Mouse (Mus musculus) bone marrow, adult 2 months (tissue): ENCODE results near the gene Nup160. TPM values are rescaled to one million over a fixed set of nuclear protein-coding genes. Genes with fewer than 3 reads are reported as not detected.

Source experiments
- H3K27ac ChIP-seq: fragments of 200-500 bp; 2 replicates; pipeline ENCODE4 v1.5.1; 2012; ENCODE audit warnings: low read depth, mild to moderate bottlenecking, control low read depth, inconsistent platforms, low read length; ENCODE audit not compliant: control insufficient read depth, poor library complexity, insufficient read depth
- H3K4me1 ChIP-seq: fragments of 200-500 bp; 2 replicates; pipeline ENCODE4 v1.6.1; 2011; ENCODE audit warnings: low read length; ENCODE audit not compliant: control insufficient read depth, insufficient read depth
- H3K4me3 ChIP-seq: fragments of 200-500 bp; replicated peaks from 2 replicates; pipeline ENCODE3; 2011; ENCODE audit warnings: mild to moderate bottlenecking, low read depth, low read length, control low read depth; ENCODE audit not compliant: control insufficient read depth
- CTCF ChIP-seq: fragments of 200-500 bp; IDR thresholded peaks from 2 replicates; pipeline ENCODE4 v1.5.1; 2011; ENCODE audit warnings: low read length, control low read depth; ENCODE audit not compliant: control insufficient read depth, insufficient read depth
- POLR2A ChIP-seq: fragments of 200-500 bp; IDR thresholded peaks from 2 replicates; pipeline ENCODE4 v1.6.1; 2011; ENCODE audit warnings: low read depth, mild to moderate bottlenecking, control low read depth, low read length, borderline replicate concordance; ENCODE audit not compliant: control insufficient read depth
- WGBS: fragments of 180-500 bp; shearing (Covaris S2); methylation state at CpG from one replicate; pipeline ENCODE4 v1.1.7; 2018; 5-methylcytosine and 5-hydroxymethylcytosine counted together
- polyA plus RNA-seq: library from polyadenylated mRNA; stranded (reverse); fragments of >200 nt; gene quantifications from 2 replicates; pipeline ENCODE4 v1.2.4, GENCODE M21; 2011; ENCODE audit warnings: low replicate concordance; ENCODE audit not compliant: missing spikeins, insufficient read depth, insufficient read length

The Nup160 gene
- polyA plus RNA-seq, 1 experiment = 12.9 TPM

DNA sequence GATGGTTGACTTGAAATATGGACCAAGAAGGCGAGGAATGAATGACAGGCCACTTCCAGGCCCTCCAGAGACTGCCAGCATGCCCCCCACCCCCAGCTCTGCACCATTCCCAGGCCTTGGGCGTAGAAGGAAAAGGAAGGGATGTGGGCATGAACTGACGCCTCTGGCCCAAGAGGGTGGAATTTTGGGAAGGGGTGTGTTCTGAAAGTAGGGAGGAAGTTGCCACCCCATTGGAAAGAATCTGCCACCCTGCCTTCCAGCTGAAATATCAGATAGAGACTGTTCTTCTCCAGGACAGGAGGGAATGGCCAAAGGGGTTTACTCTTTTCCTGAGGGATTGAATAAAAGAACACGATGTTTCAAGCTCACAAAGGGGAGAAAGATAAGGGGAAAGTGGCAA is 18.4 kb upstream of the Nup160 start:
- WGBS = 71% methylated on average over 4 of the region's 4 CpGs
- no peak for TF ChIP-seq POLR2A
- no peak for TF ChIP-seq CTCF
- Histone ChIP-seq H3K4me3 (no peak overlapping the region), H3K4me1 (peaks cover 11% of the 10 kb centered on the region), H3K27ac (no peak overlapping the region)

DNA sequence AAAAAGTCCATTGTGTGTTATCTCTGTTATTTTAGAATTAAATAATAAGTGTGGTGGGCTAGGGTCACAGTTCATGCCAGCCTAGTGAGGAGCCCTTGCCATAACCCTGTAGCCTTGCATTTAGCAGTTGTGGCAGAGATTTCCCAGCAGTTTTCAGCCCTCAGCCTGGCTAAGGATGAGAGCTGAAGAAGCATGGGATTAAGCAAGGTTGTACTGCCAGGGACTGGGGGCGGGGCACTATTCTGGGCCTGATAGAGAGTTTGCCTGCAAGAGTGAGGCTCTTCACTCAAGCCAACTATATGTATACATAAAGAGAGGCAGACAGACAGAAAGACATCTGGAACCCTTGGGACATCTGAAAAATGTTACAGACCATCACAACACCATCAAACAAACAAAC is 18.0 kb upstream of the Nup160 start:
- 73% methylated on average over 1 of the region's 1 CpGs for WGBS
- H3K4me3 ChIP-seq = no peak overlapping the region
- H3K27ac ChIP-seq = no peak overlapping the region
- H3K4me1 ChIP-seq = peaks cover 11% of the 10 kb centered on the region
- no peak for TF ChIP-seq POLR2A
- TF ChIP-seq CTCF = no peak

DNA sequence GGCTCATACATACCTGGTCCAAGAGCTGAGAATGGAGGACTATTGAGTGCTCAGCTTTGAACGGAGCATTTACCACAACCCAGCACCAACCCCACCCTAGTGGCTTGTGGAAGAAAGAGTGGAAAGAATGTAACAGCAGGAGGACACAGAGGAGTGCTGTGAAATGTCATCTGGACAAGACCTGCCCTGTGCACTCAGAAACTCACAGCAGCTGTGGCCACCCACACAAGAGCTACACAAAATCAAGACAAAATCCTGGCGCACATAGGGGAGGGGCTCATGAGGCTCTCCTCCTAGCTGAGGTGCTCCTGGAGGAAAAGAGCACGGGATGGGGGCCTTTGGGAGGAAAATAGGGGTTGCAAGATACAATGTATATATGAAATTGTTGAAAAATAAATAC is 17.4 kb upstream of the Nup160 start:
- H3K27ac ChIP-seq = no peak overlapping the region
- WGBS = 83% methylated on average over 3 of the region's 3 CpGs

DNA sequence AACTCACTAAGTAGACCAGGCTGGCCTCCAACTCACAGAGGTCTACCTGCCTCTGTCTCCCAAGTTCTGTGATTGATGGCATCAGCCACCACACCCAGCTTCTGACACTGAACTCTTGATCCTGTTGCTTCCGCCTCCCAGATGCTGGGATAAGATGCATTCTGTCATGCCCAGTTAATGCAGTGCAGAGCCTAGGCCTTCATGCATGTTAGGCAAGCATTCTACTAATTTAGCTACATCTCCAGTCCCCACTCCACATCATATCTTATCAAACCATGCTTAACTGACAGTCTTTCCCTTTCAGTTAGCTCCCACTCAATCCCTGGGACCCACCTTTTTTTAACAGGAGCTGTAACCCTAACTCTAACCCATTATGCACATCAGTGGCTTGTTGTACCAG is 16.1 kb upstream of the Nup160 start:
- H3K4me1 ChIP-seq = peaks cover 8% of the 10 kb centered on the region
- no peak overlapping the region for H3K4me3 ChIP-seq
- WGBS = 78% methylated on average over 1 of the region's 1 CpGs
- TF ChIP-seq POLR2A = no peak
- no peak for TF ChIP-seq CTCF
- H3K27ac ChIP-seq = peak overlapping the region; percentile 13; the same call in 1 of the 2 replicates

More for the DNA sequence above, 17.4 kb upstream of the Nup160 start:
- Histone ChIP-seq H3K4me1 (peaks cover 11% of the 10 kb centered on the region), H3K4me3 (no peak overlapping the region)
- no peak for TF ChIP-seq POLR2A
- no peak for TF ChIP-seq CTCF

DNA sequence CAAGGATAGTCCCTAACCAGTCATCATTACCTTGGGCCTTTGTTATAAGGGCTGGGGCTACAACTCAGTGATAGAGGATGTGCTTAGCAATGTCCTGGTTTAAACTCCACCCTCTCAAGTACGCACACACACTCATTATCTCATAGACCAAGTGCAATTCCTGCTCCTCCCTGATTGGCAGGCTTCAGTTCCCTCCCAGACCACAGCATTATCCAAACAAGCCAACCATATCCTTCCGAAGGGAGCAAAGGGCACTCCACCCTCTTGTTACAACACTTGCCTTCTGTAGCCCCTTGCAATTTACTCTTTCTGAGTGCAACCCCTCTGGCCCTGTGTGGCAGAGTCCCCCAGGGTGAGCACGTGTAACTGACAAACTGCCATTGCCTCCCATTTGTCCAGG is 15.6 kb upstream of the Nup160 start:
- no peak overlapping the region for H3K4me3 ChIP-seq
- peak overlapping the region; percentile 59; the same call in 1 of the 2 replicates for H3K27ac ChIP-seq
- 18% methylated on average over 3 of the region's 3 CpGs for WGBS
- no peak for TF ChIP-seq CTCF
- TF ChIP-seq POLR2A = no peak
- H3K4me1 ChIP-seq = peaks cover 8% of the 10 kb centered on the region

DNA sequence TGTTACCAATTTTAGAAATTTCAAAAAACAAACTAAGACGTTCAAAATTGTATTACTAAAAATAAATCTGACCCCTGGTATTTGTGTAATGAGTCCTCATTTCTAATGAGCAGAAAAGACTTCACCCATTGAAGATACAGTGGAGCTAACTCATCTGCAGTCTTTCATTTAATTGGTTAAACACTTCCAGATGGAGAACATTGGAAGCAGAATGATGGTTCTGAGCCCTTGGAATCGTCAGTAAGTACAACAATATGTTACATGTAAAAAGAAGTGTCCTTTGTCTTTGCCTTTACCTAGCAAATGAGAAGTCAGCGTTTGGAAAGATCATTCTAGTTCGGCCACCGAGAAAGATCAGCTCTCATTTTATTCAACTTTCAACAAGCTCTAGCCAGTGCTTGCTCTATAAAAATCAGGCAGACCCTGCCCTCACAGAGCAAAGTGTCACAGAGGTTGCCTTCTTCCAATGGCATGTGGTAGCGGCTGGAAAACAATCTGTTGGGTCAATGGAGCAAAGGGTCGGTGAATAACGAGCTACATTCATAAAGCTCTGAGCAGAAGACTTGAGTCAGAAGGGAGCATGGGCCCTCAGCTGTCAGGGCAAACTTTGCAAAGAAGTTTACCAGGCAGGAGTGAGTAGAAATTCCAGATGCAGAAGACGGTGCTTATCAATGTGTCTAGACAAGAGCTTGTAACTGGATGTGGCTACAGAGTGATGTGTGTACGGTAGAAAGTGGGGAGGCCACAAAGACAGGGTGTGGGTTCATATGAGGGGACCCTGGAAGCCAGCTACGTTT is 10.2 kb upstream of the Nup160 start:
- Histone ChIP-seq H3K27ac (peak overlapping the region; percentile 58; the same call in 1 of the 2 replicates), H3K4me3 (no peak overlapping the region), H3K4me1 (peaks cover 8% of the 10 kb centered on the region)
- 64% methylated on average over 11 of the region's 11 CpGs for WGBS
- no peak for TF ChIP-seq POLR2A

DNA sequence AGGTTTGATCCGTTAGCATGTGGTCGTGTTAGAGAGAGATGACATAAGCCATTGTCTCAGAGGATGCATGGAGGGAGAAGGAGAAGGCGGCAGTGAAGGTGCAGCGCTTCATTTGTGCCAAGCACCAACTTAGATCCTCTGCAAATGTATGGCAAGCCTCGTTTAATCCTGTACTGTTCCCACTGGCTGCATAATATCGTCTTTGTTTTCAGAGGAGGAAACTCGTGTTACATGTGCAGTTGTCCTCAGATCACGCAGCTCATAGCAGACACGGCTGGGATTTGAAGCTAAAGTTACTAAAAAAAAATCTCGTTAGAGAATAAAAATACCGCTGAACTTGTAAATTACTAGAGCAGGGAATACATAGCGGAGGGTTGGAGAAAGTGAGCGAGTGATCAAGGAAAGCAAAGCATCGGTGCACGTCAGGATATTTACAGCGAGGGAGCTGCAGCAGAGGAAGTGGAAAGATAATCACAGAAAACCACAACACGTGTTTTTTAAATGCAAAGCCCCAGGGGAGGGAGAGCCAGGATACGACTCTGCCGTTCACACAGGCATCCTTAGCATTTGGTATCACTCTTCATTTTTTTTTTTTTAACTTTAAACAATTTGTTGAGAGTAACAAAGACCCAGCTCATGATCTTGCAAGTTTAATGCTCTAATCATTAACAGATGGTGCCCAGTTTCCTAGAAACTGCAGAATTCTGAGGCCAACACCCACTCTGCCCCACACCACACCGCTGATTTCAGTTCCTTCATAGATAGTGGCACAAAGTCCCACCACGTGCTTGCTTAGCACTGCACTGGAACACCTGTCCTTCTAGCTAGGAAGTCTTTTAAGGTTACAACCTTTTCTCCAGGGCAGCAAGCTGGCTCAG is 9.4 kb upstream of the Nup160 start:
- no peak for TF ChIP-seq CTCF
- no peak for TF ChIP-seq POLR2A
- WGBS = 12% methylated on average over 21 of the region's 21 CpGs
- Histone ChIP-seq H3K4me1 (peaks cover 8% of the 10 kb centered on the region), H3K4me3 (no peak overlapping the region), H3K27ac (peak overlapping the region; percentile 58; the same call in 1 of the 2 replicates)

DNA sequence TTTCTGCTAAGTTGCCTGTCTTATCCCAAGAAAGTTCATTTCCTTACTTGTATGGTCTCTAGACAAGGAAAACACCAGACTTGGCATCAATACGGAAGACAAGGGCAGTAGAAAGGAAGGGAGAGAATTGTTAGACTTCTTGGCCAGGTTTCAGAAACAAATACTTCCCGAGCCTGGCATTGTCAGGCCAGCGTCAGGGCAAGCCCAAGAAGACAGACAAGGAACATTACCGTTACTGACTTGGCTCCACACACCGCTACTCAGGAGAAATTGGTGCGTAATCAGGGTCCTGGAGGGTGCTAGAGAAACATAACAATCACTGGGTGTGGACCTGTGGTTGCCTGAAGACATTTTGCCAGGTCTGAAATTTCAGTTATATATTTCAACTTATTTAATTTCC is 6.7 kb upstream of the Nup160 start:
- 84% methylated on average over 6 of the region's 6 CpGs for WGBS
- H3K27ac ChIP-seq = no peak overlapping the region
- H3K4me1 ChIP-seq = peaks cover 10% of the 10 kb centered on the region
- H3K4me3 ChIP-seq = no peak overlapping the region
- TF ChIP-seq CTCF (no peak), POLR2A (no peak)

DNA sequence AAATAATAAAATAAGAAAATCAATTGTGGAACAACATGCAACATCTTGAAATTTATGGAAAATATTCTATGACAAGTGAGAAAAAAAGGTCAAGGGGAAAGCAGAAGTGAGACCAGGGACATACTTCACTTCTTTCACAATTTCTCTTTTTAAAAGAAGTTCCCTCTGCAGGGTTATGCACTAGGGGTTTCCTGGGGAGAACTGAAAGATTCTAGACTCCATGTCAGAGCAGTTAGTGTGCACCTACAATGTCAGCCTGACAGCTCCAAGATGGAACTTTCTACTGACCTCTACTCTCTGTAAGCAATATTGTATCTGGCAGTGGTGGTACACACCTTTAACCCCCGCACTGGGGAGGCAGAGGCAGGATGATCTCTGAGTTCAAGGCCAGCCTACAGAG is 3.7 kb upstream of the Nup160 start:
- TF ChIP-seq POLR2A = no peak
- no peak for TF ChIP-seq CTCF
- H3K4me3 ChIP-seq = no peak overlapping the region
- peaks cover 5% of the 10 kb centered on the region for H3K4me1 ChIP-seq
- peak overlapping the region; percentile 89 for H3K27ac ChIP-seq
- 81% methylated on average over 1 of the region's 1 CpGs for WGBS
